In genomic region chr1:152832316-152832715, GRCm38 (mm10) we compare ENCODE assay signal across 25 mouse cellular contexts. TPM values are rescaled to one million over a fixed set of nuclear protein-coding genes. Genes with fewer than 3 reads are reported as not detected.
A peak's percentile ranks its signal among the peaks of the same experiment; 100 is the strongest.
DNase-seq lines count a peak whose midpoint lies in the region; ATAC-seq and TF ChIP-seq lines count a peak whose summit lies in the region.
"Had no signal": no experiment of that assay in that cellular context is flagged by ENCODE, and none has a peak within 500 bp of the region (broad histone marks: within the 10 kb centered on the region; RNA-seq: fewer than 3 reads in every experiment).

No protein-coding gene starts in this region.

- peak; percentile 85 for ATAC-seq in megakaryocyte, adult 5-6 weeks (ENCODE audit: poor library complexity, severe bottlenecking)

- H3K9ac ChIP-seq in CH12.LX (ENCODE audit: insufficient read depth, low read depth) = peak overlapping the region; percentile 31; the same call in 1 of the 2 replicates
- H3K9ac ChIP-seq: embryonic facial prominence, embryonic 12.5 days; forebrain, embryonic 12.5 days; hindbrain, embryonic 14.5 days; liver, embryonic 15.5 days; lung, embryonic 15.5 days had no signal

- no peaks in the 10 kb centered on the region for H3K27me3 ChIP-seq in CH12.LX (replicated peaks)
- H3K27me3 ChIP-seq: embryonic facial prominence, embryonic 12.5 days; forebrain, embryonic 12.5 days; liver, embryonic 15.5 days; lung, embryonic 15.5 days had no signal

- H3K4me2 ChIP-seq in CH12.LX (ENCODE audit: insufficient read depth, low read depth, poor library complexity, severe bottlenecking) = no peak overlapping the region
- H3K4me2 ChIP-seq: embryonic facial prominence, embryonic 12.5 days; forebrain, embryonic 12.5 days; hindbrain, embryonic 14.5 days; liver, embryonic 15.5 days; lung, embryonic 15.5 days; midbrain, embryonic 11.5 days had no signal

- no peak for TF ChIP-seq RAD21 in CH12.LX (IDR thresholded peaks at IDR 0.05; ENCODE audit: low read depth, low read length)

- H3K27ac ChIP-seq in CH12.LX (ENCODE audit: insufficient read depth, low read depth) = peak overlapping the region; percentile 82
- H3K27ac ChIP-seq: embryonic facial prominence, embryonic 12.5 days; forebrain, embryonic 12.5 days; hindbrain, embryonic 14.5 days; liver, embryonic 15.5 days; lung, embryonic 15.5 days had no signal

- no peak for TF ChIP-seq CTCF in CH12.LX (conservative IDR thresholded peaks at IDR 0.05 in 1 of 2, IDR thresholded peaks at IDR 0.05 in 1 of 2; ENCODE audit: low read depth in 2 of 2, low read length in 2 of 2)

- no peaks in the 10 kb centered on the region for H3K9me3 ChIP-seq in CH12.LX (replicated peaks; ENCODE audit: low read length)
- H3K9me3 ChIP-seq: embryonic facial prominence, embryonic 12.5 days; forebrain, embryonic 12.5 days; liver, embryonic 15.5 days; lung, embryonic 15.5 days had no signal

- DNase-seq in 416B (ENCODE audit: low read depth) (peak; percentile 50), CH12.LX (ENCODE audit: extremely low read depth) (peak; percentile 80), ZHBTc4 (ENCODE audit: low read depth, low spot score) (peak; percentile 69)
- DNase-seq in cerebellum, adult 11 months = no peak
- no peak for DNase-seq in urinary bladder, adult 2 months (ENCODE audit: low spot score)
- DNase-seq in natural killer cell, adult 2 months (ENCODE audit: low spot score in 2 of 2) = no peak
- DNase-seq: adrenal gland, postnatal 25 days; cerebellum, adult 9-11 months; gastrocnemius, postnatal 25 days; heart, postnatal 36 days; kidney, adult 2 months; kidney, postnatal 14 days; liver; lung, postnatal 4 days; right cerebral cortex, postnatal 14 days; spleen, adult 18-20 months; thymus, postnatal 14 days had no signal

- peaks cover 33 to 61% of the 10 kb centered on the region in 2 experiments for H3K4me1 ChIP-seq in CH12.LX (ENCODE audit: control insufficient read depth in 1 of 2, insufficient read depth in 2 of 2)
- H3K4me1 ChIP-seq: forebrain, embryonic 12.5 days; liver, embryonic 15.5 days; lung, embryonic 15.5 days had no signal

- TF ChIP-seq POLR2A in CH12.LX (IDR thresholded peaks at IDR 0.05; ENCODE audit: low read depth, low read length) = no peak

- in situ Hi-C loops in CH12.LX (cut with MboI; ENCODE audit: low pct_ligation_motif_present, low pct_unique_long_range_greater_than_20kb, low sequenced_read_pairs) = no loop called here

- peaks cover 8% of the 10 kb centered on the region for H3K79me2 ChIP-seq in CH12.LX (replicated peaks; ENCODE audit: control insufficient read depth, extremely low read depth, insufficient read depth, poor library complexity, severe bottlenecking)

- no peak overlapping the region for H3K4me3 ChIP-seq in CH12.LX (replicated peaks in 1 of 3; ENCODE audit: low read depth in 2 of 3, low read length in 2 of 3, poor library complexity in 1 of 3)
- H3K4me3 ChIP-seq: embryonic facial prominence, embryonic 12.5 days; erythroblast, embryonic 14.5 days; forebrain, embryonic 12.5 days; liver, embryonic 15.5 days; lung, embryonic 15.5 days had no signal

- H3K36me3 ChIP-seq in CH12.LX (replicated peaks in 1 of 2; ENCODE audit: control insufficient read depth in 1 of 2, insufficient read depth in 1 of 2, low read length in 1 of 2) = peaks cover 53 to 88% of the 10 kb centered on the region in 2 experiments

- peak; percentile 78 for TF ChIP-seq EP300 in CH12.LX (IDR thresholded peaks at IDR 0.05; ENCODE audit: low read length)

- dilution Hi-C loops in CH12.LX (cut with MboI; ENCODE audit: extremely low pct_ligation_motif_present, extremely low pct_unique_long_range_greater_than_20kb, low sequenced_read_pairs) = no loop called here

TF ChIP-seq in CH12.LX, 34 proteins besides CTCF, POLR2A, EP300 and RAD21:
- TF ChIP-seq MXI1 (IDR thresholded peaks at IDR 0.05; ENCODE audit: low read depth, low read length) = peak; percentile 43; the same call in 1 of the 2 replicates
- TF ChIP-seq NELFE (IDR thresholded peaks at IDR 0.05; ENCODE audit: low read depth, low read length) = no peak
- TF ChIP-seq HCFC1 (IDR thresholded peaks at IDR 0.05; ENCODE audit: low read depth, low read length) = peak; percentile 37
- peak; percentile 86 for TF ChIP-seq ETS1 (conservative IDR thresholded peaks at IDR 0.05; ENCODE audit: low read depth, low read length)
- no peak for TF ChIP-seq USF1 (IDR thresholded peaks at IDR 0.05; ENCODE audit: low read depth, low read length)
- peak; percentile 75 for TF ChIP-seq IRF4 (IDR thresholded peaks at IDR 0.05; ENCODE audit: low read depth, low read length)
- TF ChIP-seq UBTF (IDR thresholded peaks at IDR 0.05; ENCODE audit: low read depth, low read length) = no peak
- TF ChIP-seq PAX5 (IDR thresholded peaks at IDR 0.05; ENCODE audit: low read length) = no peak
- peak; percentile 60 for TF ChIP-seq ELF1 (IDR thresholded peaks at IDR 0.05; ENCODE audit: low read depth, low read length)
- peak; percentile 86 for TF ChIP-seq JUND (conservative IDR thresholded peaks at IDR 0.05; ENCODE audit: low read depth, low read length)
- peak; percentile 72; the same call in 1 of the 2 replicates for TF ChIP-seq TCF12 (IDR thresholded peaks at IDR 0.05; ENCODE audit: low read depth, low read length)
- no peak; the same call in 1 of the 2 replicates for TF ChIP-seq RCOR1 (conservative IDR thresholded peaks at IDR 0.05; ENCODE audit: low read depth, low read length)
- TF ChIP-seq JUN (IDR thresholded peaks at IDR 0.05; ENCODE audit: insufficient read depth, low read depth, low read length) = peak; percentile 85
- TF ChIP-seq MYC (IDR thresholded peaks at IDR 0.05; ENCODE audit: low read depth, low read length) = peak; percentile 96
- no peak for TF ChIP-seq GABPA (IDR thresholded peaks at IDR 0.05; ENCODE audit: insufficient replicate concordance, low read depth, low read length)
- peak; percentile 78; the same call in 1 of the 2 replicates for TF ChIP-seq MEF2A (IDR thresholded peaks at IDR 0.05; ENCODE audit: borderline replicate concordance, low read depth, low read length)
- TF ChIP-seq MAX (IDR thresholded peaks at IDR 0.05; ENCODE audit: low read length) = peak; percentile 79
- TF ChIP-seq MAZ (IDR thresholded peaks at IDR 0.05; ENCODE audit: low read depth, low read length) = peak; percentile 63; the same call in 1 of the 2 replicates
- peak; percentile 71 for TF ChIP-seq BHLHE40 (IDR thresholded peaks at IDR 0.05; ENCODE audit: low read depth, low read length)
- TF ChIP-seq ZMIZ1 (IDR thresholded peaks at IDR 0.05; ENCODE audit: low read depth, low read length) = 0 out of 2 replicates have a peak, but pooled peaks have one; percentile 10
- TF ChIP-seq MAFK (IDR thresholded peaks at IDR 0.05; ENCODE audit: insufficient replicate concordance, low read length) = no peak
- no peak for TF ChIP-seq SIN3A (IDR thresholded peaks at IDR 0.05; ENCODE audit: low read length)
- peak; percentile 96 for TF ChIP-seq CHD1 (IDR thresholded peaks at IDR 0.05; ENCODE audit: low read depth, low read length)

RNA-seq across cellular contexts. Expression of gene Ncf2, which starts 32.3 kb away (rescaled TPM):
- total RNA-seq in CH12.LX (2012; rRNA removed) (82.5 and 89.2 TPM in 2 replicates), CH12.LX (2014; rRNA removed) (89.9 and 99.9 TPM in 2 replicates)
- polyA plus RNA-seq in CH12.LX (2012; ENCODE audit: insufficient read length, low read depth) = 82.6 and 85.8 TPM in 2 replicates
- total RNA-seq in megakaryocyte, adult 5-6 weeks (2015) = 252 and 267 TPM in 2 replicates
- total RNA-seq in megakaryocyte, adult 5-6 weeks (2017) = 373 and 410 TPM in 2 replicates
- polyA plus RNA-seq in urinary bladder, adult 2 months (2012; rRNA removed) = 7.0 and 8.7 TPM in 2 replicates

Comparison
In these comparisons a context has a peak if more than half of its experiments do, and no peak if none do; other contexts are left out.
1. DNase-seq: peak in 416B (single experiment), CH12.LX (single experiment) and ZHBTc4 (single experiment); none in cerebellum, adult 11 months (single experiment), urinary bladder, adult 2 months (single experiment) and natural killer cell, adult 2 months (0 of 2).